Mouse (Mus musculus) cerebellum, adult 9-11 months (tissue): Measurements from ENCODE around the gene Grik1.

Experiments used
- DNase-seq: peaks from one replicate; pipeline ENCODE4 v3.0.0; 2022

Gene Grik1

DNA sequence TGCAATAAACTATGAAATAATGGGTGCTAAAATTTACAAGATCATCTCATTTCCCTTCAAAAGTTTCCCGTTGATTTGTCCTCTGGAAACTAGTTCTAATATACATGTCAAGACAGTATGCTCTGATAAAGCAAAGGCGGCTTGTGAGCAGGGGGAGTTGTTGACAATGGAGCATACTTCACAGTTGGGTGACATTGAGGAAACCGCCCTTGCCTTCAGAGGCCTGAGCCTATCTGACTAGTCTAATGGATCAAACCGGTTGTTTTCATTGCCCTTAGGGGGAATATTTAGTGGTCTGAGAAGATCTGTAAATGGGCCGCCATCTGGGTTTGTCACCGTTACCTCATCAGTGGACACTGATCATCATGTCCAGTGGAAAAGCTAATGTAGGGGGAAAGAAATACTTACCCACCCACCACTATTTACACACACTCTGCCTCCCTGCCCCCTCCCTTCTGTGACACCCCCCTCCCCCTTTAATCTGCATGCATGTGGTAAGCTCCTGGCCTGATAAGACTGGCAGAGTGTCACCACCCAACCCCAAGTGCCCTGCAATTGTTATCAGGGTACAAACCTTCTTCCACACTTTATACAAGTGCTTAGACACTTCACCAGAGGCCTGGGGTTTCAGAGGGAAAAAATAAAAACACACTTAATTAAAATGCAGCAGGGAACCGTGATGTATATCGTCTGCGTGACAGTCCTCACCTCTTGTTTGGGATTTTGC lies 335.2 kb downstream of the Grik1 start:
- DNase-seq: no peak

GRCm38 (mm10) chr16:87953176-87953575 lies 336.9 kb downstream of the Grik1 start:
- no peak for DNase-seq

- DNase-seq: no peak
Measured at GRCm38 (mm10) chr16:87949881-87950280, 340.2 kb downstream of the Grik1 start.

GRCm38 (mm10) chr16:87948122-87948521 lies 341.9 kb downstream of the Grik1 start:
- no peak for DNase-seq

- no peak for DNase-seq
Measured at GRCm38 (mm10) chr16:87944318-87944717, 345.7 kb downstream of the Grik1 start.

GRCm38 (mm10) chr16:87942103-87942865 lies 347.8 kb downstream of the Grik1 start:
- no peak for DNase-seq

GRCm38 (mm10) chr16:87934685-87935084 lies 355.4 kb downstream of the Grik1 start:
- no peak for DNase-seq

DNA sequence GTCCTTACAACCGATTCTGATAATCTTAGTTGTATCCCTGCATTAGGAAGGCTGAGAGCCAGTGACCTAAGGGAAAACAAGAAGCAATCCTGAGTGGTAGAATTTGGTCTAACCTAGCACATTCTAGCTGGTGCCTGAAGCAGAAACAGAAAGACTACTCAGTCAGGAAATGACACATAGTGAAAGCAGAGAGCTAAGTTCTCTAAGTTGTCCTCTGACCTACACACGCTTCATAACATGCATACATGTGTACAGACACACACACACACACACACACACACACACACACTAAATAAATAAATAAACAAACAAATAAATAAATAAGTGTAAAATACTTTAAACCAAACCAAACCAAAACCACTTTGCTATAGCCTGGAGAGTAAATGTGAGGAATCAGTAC lies 358.7 kb downstream of the Grik1 start:
- DNase-seq: no peak

- no peak for DNase-seq
Measured at GRCm38 (mm10) chr16:87930519-87930918, 359.5 kb downstream of the Grik1 start.

DNA sequence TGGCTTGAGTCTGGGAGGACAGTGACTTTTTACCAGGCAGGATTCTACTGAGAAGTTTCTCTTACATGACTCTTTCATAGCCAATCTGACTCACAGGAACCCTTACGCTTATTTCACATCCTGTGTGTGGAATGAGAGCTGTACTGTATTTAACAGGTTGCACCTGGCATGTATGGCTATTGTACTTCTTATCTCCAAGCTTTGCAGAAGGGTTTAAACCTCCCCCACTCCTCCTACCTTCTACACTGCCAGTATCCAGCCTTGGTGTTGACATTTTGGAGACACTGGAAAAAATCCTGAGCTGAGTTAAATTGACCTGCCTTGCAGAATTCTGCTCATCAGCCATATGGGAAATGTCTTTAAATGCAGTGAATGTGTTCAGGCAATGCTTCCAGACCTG lies 361.4 kb downstream of the Grik1 start:
- DNase-seq: no peak

DNA sequence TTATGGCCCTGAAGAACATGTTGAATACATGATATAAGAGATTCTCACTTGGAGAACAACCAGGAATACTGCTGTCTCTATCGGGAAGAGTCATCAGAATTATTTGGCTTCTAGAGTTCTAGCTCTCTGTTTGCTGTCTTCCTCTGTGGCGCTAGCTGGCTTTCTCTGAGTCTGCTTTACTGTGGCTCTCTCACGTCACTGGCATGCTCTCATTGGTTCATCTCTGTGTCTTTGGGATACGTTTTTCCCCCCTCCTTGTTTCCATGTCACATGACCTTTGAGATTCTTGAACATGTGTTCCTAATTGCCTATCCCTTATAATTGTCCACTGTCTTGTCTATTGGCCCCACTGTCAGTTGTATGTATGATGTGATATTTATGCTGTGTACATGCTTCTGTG lies 372.2 kb downstream of the Grik1 start:
- DNase-seq: no peak

DNA sequence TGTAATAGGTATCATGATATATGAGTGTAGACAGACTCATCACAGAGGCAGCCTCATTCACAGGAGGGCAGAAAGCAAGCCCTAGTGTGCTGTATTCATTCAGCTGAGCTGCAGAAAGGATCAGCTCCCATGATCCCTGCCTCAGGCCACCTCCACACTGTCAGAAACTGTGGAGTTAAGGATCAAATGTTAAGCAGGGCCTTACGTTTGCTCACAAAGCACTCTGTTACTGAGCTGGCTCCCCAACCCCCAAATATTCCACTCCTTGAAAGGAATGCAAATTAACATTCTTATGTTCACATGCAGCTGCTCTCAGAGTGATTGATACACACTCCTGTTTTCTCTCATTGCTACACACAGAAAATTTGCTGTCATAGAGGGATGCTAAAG lies 372.9 kb downstream of the Grik1 start:
- DNase-seq: no peak

DNA sequence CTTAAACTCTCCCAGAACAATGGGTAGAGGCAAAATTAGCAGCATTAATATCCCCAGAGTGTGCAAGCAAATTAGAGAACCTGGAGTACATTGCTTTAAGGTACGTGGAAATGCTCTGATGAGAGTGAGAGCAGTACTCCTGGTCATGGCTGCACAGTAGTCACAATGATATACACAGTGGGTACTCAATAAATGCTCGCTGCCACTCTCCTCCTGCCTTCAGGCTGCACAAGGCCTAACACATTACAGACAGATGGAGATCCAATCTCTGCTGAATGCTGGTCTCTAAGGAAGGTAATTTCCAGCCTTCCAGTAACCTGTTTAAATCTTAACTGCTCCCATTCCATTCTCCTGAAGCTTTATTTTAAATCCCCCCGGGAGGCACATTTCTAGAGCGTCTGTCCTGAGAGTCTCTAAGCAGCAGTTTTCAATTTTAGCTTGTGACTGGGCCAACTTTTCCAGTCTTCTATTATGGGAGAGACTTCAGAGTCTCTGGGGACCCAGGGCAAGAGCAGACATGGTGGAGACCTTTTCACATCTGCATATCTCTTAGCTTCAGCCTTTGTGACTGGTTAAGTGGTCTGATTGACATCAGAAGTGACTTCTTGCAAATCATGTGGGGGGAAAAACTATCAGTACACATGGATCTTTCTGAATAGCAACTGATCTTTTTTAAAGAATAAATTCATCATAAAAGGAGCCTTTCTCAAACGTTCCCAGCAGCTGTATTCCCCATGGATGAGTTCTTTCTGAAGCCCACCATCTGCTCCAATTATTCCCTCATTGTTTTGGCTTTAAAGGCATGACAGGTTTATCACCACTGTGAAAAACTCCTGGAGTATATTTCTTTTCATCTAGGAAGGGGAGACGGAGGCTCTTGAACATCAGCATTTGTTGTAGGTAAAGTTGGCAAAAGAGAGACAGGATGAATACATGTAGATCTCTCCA lies 373.6 kb downstream of the Grik1 start:
- DNase-seq: no peak

- DNase-seq: no peak
Measured at GRCm38 (mm10) chr16:87915156-87915555, 374.9 kb downstream of the Grik1 start.

- no peak for DNase-seq
Measured at GRCm38 (mm10) chr16:87913781-87914180, 376.3 kb downstream of the Grik1 start.

DNA sequence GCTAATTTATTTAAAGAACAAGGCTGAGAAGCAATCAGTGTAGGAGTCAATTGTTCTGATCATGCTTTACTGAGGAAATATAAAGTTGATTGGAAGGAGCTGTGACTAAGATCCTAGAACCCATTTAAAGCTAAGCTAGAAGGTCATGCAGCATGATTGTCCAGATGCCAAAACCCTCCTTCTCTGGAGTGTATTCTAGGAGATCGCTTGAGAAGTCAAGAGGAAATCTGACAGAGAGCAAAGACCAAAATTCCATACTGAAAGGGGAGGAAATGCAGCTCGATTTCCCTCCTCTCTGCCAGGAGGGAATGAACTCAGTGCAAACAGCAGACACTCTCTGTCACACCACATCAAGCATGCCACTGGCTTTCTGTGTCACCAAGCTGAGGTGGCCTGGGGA lies 378.9 kb downstream of the Grik1 start:
- DNase-seq: no peak

GRCm38 (mm10) chr16:87902049-87902448 lies 388.0 kb downstream of the Grik1 start:
- DNase-seq: no peak

DNA sequence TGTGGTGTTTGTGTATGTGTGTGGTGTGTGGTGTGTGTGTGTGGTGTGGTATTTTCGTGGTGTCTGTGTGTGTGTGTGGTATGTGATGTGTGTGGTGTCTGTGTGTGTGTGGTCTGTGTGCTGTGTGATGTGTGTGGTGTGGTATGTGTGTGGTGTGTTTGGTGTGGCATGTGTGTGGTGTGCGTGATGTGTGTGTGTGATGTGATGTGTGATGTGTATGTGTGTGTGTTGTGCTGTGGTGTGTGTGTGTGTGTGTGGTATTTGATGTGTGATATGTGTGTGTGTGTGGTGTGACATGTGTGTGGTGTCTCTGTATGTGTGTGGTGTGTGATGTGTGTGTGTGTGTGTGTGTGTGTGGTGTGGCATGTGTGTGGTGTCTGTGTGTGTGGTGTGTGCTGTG lies 388.9 kb downstream of the Grik1 start:
- no peak for DNase-seq

DNA sequence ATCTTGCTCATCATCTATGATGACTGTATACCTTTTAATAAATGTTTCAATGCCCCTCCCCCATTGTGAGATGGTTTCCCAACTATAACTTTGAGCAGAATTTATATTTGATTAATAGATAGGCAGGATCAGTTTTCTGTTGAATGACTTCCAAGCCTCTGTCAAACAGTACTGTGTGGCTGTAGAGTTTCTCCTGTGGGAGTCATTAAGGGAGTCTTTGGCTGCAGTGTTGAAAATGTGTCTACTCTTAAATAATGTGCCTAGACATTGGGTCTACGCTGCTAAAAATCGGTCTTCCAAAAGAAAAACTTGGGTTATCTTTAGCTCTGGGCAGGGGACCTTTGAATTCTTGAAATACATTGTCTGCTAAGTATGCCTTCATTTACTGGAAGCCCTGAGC lies 414.1 kb downstream of the Grik1 start:
- DNase-seq: no peak

DNA sequence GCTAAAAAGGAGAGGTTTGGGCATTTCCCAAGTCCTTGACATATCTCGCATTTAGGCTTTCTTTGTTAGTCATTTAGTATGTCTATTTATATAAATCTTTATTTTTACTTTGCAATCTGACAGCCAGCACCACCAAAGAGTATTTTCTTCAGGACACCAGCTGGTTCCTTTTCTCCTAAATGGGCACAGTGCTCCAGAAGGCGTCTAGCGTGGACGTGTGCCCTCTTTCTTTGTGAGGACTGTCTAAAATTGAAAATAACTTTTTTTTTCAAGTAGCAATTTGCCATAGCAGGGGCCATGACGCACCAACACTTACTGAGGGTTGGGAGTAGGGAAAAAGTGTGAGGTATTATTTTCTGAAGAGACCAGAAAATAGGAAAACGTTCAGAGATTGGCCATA lies 425.5 kb downstream of the Grik1 start:
- DNase-seq: no peak

DNA sequence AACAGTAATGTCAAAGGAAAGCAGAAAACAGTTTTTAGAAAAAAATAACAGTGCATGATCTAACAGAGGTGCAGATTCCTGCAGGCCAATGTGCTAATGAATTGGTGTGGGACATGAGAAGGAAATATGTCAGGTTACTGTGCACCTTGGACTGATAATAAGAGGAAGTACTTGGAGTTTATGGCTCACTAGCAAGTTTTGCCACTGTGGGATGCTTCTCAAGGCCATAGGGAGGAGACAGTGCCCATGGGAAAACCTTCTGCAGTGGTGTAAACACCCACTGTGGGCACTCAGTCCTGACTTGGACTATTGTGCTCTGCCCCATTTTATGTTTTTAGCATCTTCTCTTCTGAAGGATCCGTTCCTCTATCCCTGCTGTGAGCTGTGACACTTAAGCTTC lies 428.3 kb downstream of the Grik1 start:
- DNase-seq: no peak

DNA sequence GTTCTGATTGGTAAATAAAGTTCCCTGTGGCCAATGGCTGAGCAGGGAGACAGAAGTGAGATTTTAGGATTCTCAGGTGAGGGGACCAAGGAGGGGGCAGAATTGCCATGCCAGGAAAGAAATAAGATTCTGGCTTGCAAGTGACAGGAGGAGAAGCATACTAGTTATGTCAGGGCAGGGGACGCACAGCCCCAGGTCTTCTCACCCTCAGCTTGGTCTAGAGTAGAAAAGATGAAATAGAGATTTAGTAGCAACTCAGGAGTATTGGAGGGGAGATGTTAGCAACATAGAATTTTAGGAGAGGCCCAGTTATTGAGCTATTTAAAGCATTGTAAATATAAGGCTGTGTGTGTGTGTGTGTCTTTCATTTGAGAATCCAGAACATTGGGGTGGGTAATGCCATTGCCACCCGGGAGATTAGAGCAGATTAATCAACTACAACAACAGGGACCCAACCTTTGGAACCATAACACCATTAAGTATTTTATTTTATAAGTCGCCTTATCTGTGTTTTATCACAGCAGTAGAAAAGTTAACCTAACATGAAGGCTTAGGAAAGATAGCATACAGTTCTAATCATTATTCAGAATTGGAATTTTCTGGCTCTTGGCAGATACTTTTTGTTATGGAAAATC lies 436.5 kb downstream of the Grik1 start:
- no peak for DNase-seq

DNA sequence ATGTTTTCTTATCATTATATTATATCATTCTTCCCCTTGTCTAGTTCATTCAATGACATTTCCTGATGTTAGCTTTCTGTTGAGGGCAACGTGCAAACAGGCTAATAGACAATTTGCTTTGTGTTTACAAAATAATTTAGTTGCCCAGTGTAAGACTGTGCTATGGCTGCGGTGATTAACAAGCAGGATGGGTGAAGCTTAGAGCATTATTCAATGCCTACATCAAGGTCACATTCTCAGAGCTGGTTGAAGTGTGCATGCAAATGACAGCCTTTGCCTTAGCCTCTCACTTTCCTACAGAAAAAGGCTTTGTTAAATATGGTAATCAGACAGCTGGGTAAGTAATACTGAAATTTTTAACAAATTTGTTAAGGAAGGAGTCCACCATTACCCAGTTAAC lies 438.5 kb downstream of the Grik1 start:
- DNase-seq: no peak
